Mouse (Mus musculus): ENCODE data around the gene Atp5mpl.

Gene Atp5mpl

GRCm38 (mm10) chr12:111912802-111913201, 54.0 kb downstream of the Atp5mpl start:
- CTCF ChIA-PET, result no interaction called here

- CTCF ChIA-PET, result interaction anchor here (0.7 kb wide), 1 partner anchor 560 kb away, joined by 3 read pairs; no protein-coding TSS in a partner anchor
Observed at GRCm38 (mm10) chr12:111911796-111912195, 55.0 kb downstream of the Atp5mpl start.

Measured in spleen, embryonic (tissue).